Comparison of ENCODE assay signal across 11 mouse cellular contexts in genomic region chr7:132336781-132337180, GRCm38 (mm10). TPM values are rescaled to one million over a fixed set of nuclear protein-coding genes. Genes with fewer than 3 reads are reported as not detected.
DNase-seq lines count a peak whose midpoint lies in the region; ATAC-seq and TF ChIP-seq lines count a peak whose summit lies in the region.
"Had no signal": no experiment of that assay in that cellular context is flagged by ENCODE, and none has a peak within 500 bp of the region (broad histone marks: within the 10 kb centered on the region; RNA-seq: fewer than 3 reads in every experiment).

No protein-coding gene starts in this region.

- TF ChIP-seq EP300 in lung, postnatal 0 days (IDR thresholded peaks at IDR 0.05), result no peak

- DNase-seq in frontal cortex, adult 2 months (ENCODE audit: extremely low spot score in 1 of 2, low spot score in 1 of 2), result peak; percentile 46 to 61
- DNase-seq in frontal cortex, postnatal 10 days (ENCODE audit: low spot score in 2 of 2), result no peak
- DNase-seq in lung, postnatal 0 days (ENCODE audit: low spot score), result no peak
- no peak for DNase-seq in lung, postnatal 25 days (ENCODE audit: low spot score)
- no peak for DNase-seq in adrenal gland, postnatal 10 days
- DNase-seq in embryo, embryonic 9.5 days (ENCODE audit: extremely low spot score), result no peak
- DNase-seq: cerebellum, adult 2 months; gastrocnemius, postnatal 25 days; kidney, adult 11 months had no signal

- H3K4me3 ChIP-seq in lung, postnatal 0 days (ENCODE audit: low read depth, low read length), result no peak overlapping the region
- no peak overlapping the region for H3K4me3 ChIP-seq in hindbrain, embryonic 15.5 days

- no peaks in the 10 kb centered on the region for H3K9me3 ChIP-seq in lung, postnatal 0 days (ENCODE audit: low read length)
- H3K9me3 ChIP-seq in hindbrain, embryonic 15.5 days, result no peaks in the 10 kb centered on the region

- H3K27me3 ChIP-seq in lung, postnatal 0 days (replicated peaks; ENCODE audit: insufficient read depth, low read length), result no peaks in the 10 kb centered on the region
- H3K27me3 ChIP-seq in hindbrain, embryonic 15.5 days, result no peaks in the 10 kb centered on the region

- no peak overlapping the region for H3K9ac ChIP-seq in lung, postnatal 0 days (replicated peaks; ENCODE audit: low read depth)
- no peak overlapping the region for H3K9ac ChIP-seq in hindbrain, embryonic 15.5 days

- H3K27ac ChIP-seq in lung, postnatal 0 days (ENCODE audit: low read length), result peak overlapping the region; percentile 33; the same call in 1 of the 2 replicates
- H3K27ac ChIP-seq in hindbrain, embryonic 15.5 days (replicated peaks), result peak overlapping the region; percentile 51; the same call in 1 of the 2 replicates

- WGBS in lung, postnatal 0 days, result 29% methylated on average over 3 of the region's 3 CpGs
- WGBS in hindbrain, embryonic 15.5 days, result 45% methylated on average over 3 of the region's 3 CpGs

- no peaks in the 10 kb centered on the region for H3K36me3 ChIP-seq in lung, postnatal 0 days (ENCODE audit: insufficient read depth, low read length)
- no peaks in the 10 kb centered on the region for H3K36me3 ChIP-seq in hindbrain, embryonic 15.5 days

- ATAC-seq in lung, postnatal 0 days, result no peak
- peak; percentile 34 for ATAC-seq in activated CD4-positive, CD25-positive, alpha-beta regulatory T cell, adult 4 months
- ATAC-seq in hindbrain, embryonic 15.5 days (ENCODE audit: low FRiP score, low read depth), result no peak

- no peak for TF ChIP-seq CTCF in lung, postnatal 0 days (IDR thresholded peaks at IDR 0.05)

- peaks cover 22% of the 10 kb centered on the region for H3K4me1 ChIP-seq in lung, postnatal 0 days (ENCODE audit: insufficient read depth, low read depth, low read length)
- peaks cover 26% of the 10 kb centered on the region for H3K4me1 ChIP-seq in hindbrain, embryonic 15.5 days (replicated peaks)

- H3K4me2 ChIP-seq in lung, postnatal 0 days (replicated peaks; ENCODE audit: low read depth, low read length), result no peak overlapping the region
- no peak overlapping the region for H3K4me2 ChIP-seq in hindbrain, embryonic 15.5 days

RNA-seq across cellular contexts. Expression of gene Chst15, which starts 19.8 kb away (rescaled TPM):
- polyA plus RNA-seq in frontal cortex, adult 2 months (2012; rRNA removed), result 18.2 and 19.2 TPM in 2 replicates
- 13.1 and 14.1 TPM in 2 replicates for polyA plus RNA-seq in lung, postnatal 0 days (2015; fragmentation: Nextera tagmentation; extraction: Ambion mirVana)
- 1 to 10 TPM; 2.1 to 4.0 TPM for polyA plus RNA-seq in activated CD4-positive, CD25-positive, alpha-beta regulatory T cell, adult 4 months (2017; shearing (Covaris generic))
- polyA plus RNA-seq in hindbrain, embryonic 15.5 days (2015; fragmentation: Nextera tagmentation; extraction: Ambion mirVana), result 22.3 and 27.0 TPM in 2 replicates
- 10 to 100 TPM; 39.3 to 40.3 TPM for total RNA-seq in adrenal gland, postnatal 10 days (2021)

Comparison
In these comparisons a context has a peak if more than half of its experiments do, and no peak if none do; other contexts are left out.
1. DNase-seq: peak in frontal cortex, adult 2 months (2 of 2); none in frontal cortex, postnatal 10 days (0 of 2), lung, postnatal 0 days (single experiment), lung, postnatal 25 days (single experiment), adrenal gland, postnatal 10 days (single experiment) and embryo, embryonic 9.5 days (single experiment).